In genomic region chr6:133305952-133306715, GRCm38 (mm10) we compare ENCODE assay signal across 20 mouse cellular contexts. TPM values are rescaled to one million over a fixed set of nuclear protein-coding genes. Genes with fewer than 3 reads are reported as not detected.
"Had no signal": no experiment of that assay in that cellular context is flagged by ENCODE, and none has a peak within 500 bp of the region (broad histone marks: within the 10 kb centered on the region; RNA-seq: fewer than 3 reads in every experiment).

No protein-coding gene starts in this region.

- H3K36me3 ChIP-seq: kidney, embryonic 15.5 days; limb, embryonic 12.5 days; liver, embryonic 13.5 days; lung, embryonic 15.5 days had no signal

- H3K27ac ChIP-seq: kidney, embryonic 15.5 days; limb, embryonic 12.5 days; liver, embryonic 13.5 days; lung, embryonic 15.5 days; macrophage had no signal

- H3K9ac ChIP-seq: kidney, embryonic 15.5 days; limb, embryonic 12.5 days; liver, embryonic 13.5 days; liver, postnatal 0 days; lung, embryonic 15.5 days had no signal

- H3K4me2 ChIP-seq: kidney, embryonic 15.5 days; limb, embryonic 12.5 days; liver, embryonic 13.5 days; lung, embryonic 15.5 days; midbrain, embryonic 11.5 days had no signal

- H3K4me1 ChIP-seq: kidney, embryonic 15.5 days; limb, embryonic 12.5 days; liver, embryonic 13.5 days; lung, embryonic 15.5 days; megakaryocyte, embryonic 14.5 days had no signal

- DNase-seq: kidney, postnatal 14 days; liver; liver, embryonic 13.5 days; liver, postnatal 0 days; lung, postnatal 14 days; thymus, adult 18-20 months; thymus, postnatal 14 days had no signal

- ATAC-seq: liver, postnatal 0 days; midbrain, embryonic 16.5 days had no signal

- H3K9me3 ChIP-seq: kidney, embryonic 15.5 days; limb, embryonic 12.5 days; liver, embryonic 13.5 days; lung, embryonic 15.5 days had no signal

- H3K27me3 ChIP-seq: kidney, embryonic 15.5 days; limb, embryonic 12.5 days; liver, embryonic 13.5 days; lung, embryonic 15.5 days; megakaryocyte, embryonic 14.5 days had no signal

- H3K4me3 ChIP-seq: kidney, embryonic 15.5 days; limb, embryonic 12.5 days; liver, embryonic 13.5 days; lung, embryonic 15.5 days; megakaryocyte, embryonic 14.5 days had no signal

RNA-seq across cellular contexts. Expression of gene 5530400C23Rik, which starts 14.1 kb away (rescaled TPM):
- total RNA-seq: layer of hippocampus, adult 8-10 months; layer of hippocampus, postnatal 14 days; left cerebral cortex, adult 18-20 months; left cerebral cortex, postnatal 25 days had no signal
- polyA plus RNA-seq: kidney, embryonic 15.5 days; large intestine, adult 2 months; limb, embryonic 12.5 days; liver, embryonic 13.5 days; liver, postnatal 0 days; lung, embryonic 15.5 days; macrophage; midbrain, embryonic 11.5 days; midbrain, embryonic 16.5 days; neural tube, embryonic 14.5 days had no signal
